Mouse (Mus musculus): ENCODE measurements around the gene Nfia.

DNA sequence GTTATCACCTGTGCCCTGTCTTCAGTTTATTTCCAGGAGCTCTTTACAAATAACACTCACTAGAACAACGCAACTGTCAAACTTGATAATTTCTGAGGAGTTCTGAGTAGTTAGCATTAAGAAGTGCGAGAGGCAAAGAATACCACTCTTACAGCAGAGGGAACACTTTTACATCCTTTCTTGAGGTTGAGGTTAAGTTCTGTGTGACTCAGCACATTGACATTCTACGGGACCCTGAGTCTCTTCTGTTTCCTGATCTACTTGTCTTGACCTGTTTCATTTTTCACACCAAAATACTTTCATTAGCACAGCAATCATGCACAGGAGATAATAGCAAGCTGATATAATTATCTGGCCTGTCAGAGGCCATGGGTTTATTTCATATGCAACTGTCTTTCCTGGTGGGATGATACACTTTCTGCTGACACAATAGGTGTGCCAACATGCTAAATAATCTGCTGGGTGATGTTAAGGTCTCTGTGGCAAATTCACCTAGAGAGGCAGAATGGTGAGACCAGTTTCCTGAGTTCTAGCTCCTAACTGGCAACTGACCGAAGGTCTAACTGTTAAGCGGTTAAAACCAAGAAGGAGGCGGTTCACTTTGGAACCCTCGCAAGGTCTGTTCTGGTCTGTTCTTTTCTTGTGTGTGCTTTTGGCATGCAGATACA, 59.2 kb downstream of the Nfia start:
- TF ChIP-seq GATA1 (IDR thresholded peaks at IDR 0.05; ENCODE audit: borderline replicate concordance, low read length), result no peak
- no peak for TF ChIP-seq FLI1 (IDR thresholded peaks at IDR 0.05; ENCODE audit: low read length)
